Mouse (Mus musculus) neural tube, embryonic 12.5 days (tissue): ENCODE results near the gene Tspan9. TPM values are rescaled to one million over a fixed set of nuclear protein-coding genes. Genes with fewer than 3 reads are reported as not detected.

Source experiments
- ATAC-seq: fragments of 200-750 bp; cut with Nextera tagmentation; 2 replicates; pipeline ENCODE4 v1.8.0; 2017; ENCODE audit warnings: low read depth, mild to moderate bottlenecking, moderate TSS enrichment, moderate library complexity; ENCODE audit not compliant: low FRiP score
- H3K27ac ChIP-seq: fragments of 300-500 bp; sonication (generic); 2 replicates; pipeline ENCODE4 v1.5.1; 2016
- H3K27me3 ChIP-seq: fragments of 300-500 bp; sonication (generic); replicated peaks from 2 replicates; pipeline ENCODE4 v1.6.1; 2016; ENCODE audit warnings: mild to moderate bottlenecking
- H3K36me3 ChIP-seq: fragments of 300-500 bp; sonication (generic); 2 replicates; pipeline ENCODE4 v1.6.1; 2016; ENCODE audit warnings: mild to moderate bottlenecking
- H3K4me1 ChIP-seq: fragments of 300-500 bp; sonication (generic); 2 replicates; pipeline ENCODE4 v1.6.1; 2016
- H3K4me2 ChIP-seq: fragments of 300-500 bp; sonication (generic); replicated peaks from 2 replicates; pipeline ENCODE4 v1.6.1; 2016; ENCODE audit warnings: mild to moderate bottlenecking
- H3K4me3 ChIP-seq: fragments of 300-500 bp; sonication (generic); 2 replicates; pipeline ENCODE4 v1.5.1; 2016
- H3K9ac ChIP-seq: fragments of 300-500 bp; sonication (generic); 2 replicates; pipeline ENCODE4 v1.6.1; 2016; ENCODE audit warnings: mild to moderate bottlenecking
- H3K9me3 ChIP-seq: fragments of 300-500 bp; sonication (generic); 2 replicates; pipeline ENCODE4 v1.6.1; 2016; ENCODE audit warnings: mild to moderate bottlenecking
- WGBS: fragments of 180-500 bp; shearing (Covaris S2); methylation state at CpG from one replicate; pipeline ENCODE4 v1.1.7; 2016; 5-methylcytosine and 5-hydroxymethylcytosine counted together
- microRNA-seq: library from miRNA; unstranded; fragments of <30 nt; microRNA quantifications from one replicate; pipeline ENCODE4, GENCODE M21; 2017
- polyA plus RNA-seq: library from polyadenylated mRNA; unstranded; fragments of >200 nt; fragmentation: Nextera tagmentation; extraction: Ambion mirVana; gene quantifications from 2 replicates; pipeline ENCODE4 v1.2.1, GENCODE M21; 2016

Tspan9 gene
- polyA plus RNA-seq, 1 experiment from 2014 or later, result 58.4 TPM

- Histone ChIP-seq H3K36me3 (peaks cover 23% of the 10 kb centered on the region), H3K4me1 (no peaks in the 10 kb centered on the region; the same call in 1 of the 2 replicates), H3K27me3 (no peaks in the 10 kb centered on the region), H3K9ac (no peak overlapping the region), H3K4me3 (no peak overlapping the region), H3K27ac (no peak overlapping the region), H3K9me3 (peaks cover 6% of the 10 kb centered on the region; the same call in 1 of the 2 replicates), H3K4me2 (no peak overlapping the region)
- WGBS, result 75% methylated on average over 3 of the region's 3 CpGs
- no peak for ATAC-seq
Observed at GRCm38 (mm10) chr6:127916993-127917392, 226.4 kb downstream of the Tspan9 start.

DNA sequence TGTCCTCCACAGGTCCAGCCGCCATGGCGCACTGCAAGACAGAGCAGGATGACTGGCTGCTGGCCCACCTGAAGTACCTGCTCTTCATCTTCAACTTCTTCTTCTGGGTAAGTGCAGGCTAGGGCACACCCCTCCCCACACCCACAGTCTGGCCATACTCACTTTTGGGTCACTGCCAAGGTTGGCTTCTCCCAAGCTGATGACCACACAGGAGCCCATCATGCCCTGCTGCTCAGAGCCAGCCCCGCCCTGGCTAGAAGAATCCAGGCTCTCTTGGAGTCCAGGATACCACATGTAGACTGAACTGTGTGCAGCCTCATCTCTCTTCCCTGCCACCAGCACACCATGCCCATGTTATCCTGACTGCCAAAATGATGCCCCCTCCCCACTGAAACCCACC lies 230.5 kb downstream of the Tspan9 start:
- ATAC-seq, result no peak

DNA sequence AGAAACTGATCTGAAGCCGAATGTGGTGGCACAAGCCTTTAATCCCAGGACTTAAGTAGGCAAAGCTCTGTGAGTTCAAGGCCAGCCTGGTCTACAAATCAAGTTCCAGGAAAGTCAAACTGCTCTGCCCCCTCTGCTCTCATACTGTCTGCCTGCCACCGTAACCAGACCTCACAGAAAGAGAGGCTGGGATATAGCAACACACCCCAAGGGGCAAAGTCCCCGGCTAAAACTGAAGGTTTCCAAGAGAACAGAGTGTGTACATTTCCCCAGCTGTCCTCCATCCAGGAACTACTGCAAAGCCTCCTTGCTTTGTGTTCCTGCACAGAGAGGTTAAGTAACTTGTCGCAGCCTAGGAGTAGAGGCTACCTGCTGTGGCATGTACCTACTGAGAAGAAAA lies 231.7 kb downstream of the Tspan9 start:
- 71% methylated on average over 4 of the region's 4 CpGs for WGBS

More for the DNA sequence above, 230.5 kb downstream of the Tspan9 start:
- Histone ChIP-seq H3K9ac (no peak overlapping the region), H3K9me3 (peaks cover 6% of the 10 kb centered on the region; the same call in 1 of the 2 replicates), H3K36me3 (peaks cover 23% of the 10 kb centered on the region), H3K27ac (no peak overlapping the region), H3K4me1 (no peaks in the 10 kb centered on the region; the same call in 1 of the 2 replicates), H3K27me3 (no peaks in the 10 kb centered on the region), H3K4me3 (no peak overlapping the region), H3K4me2 (no peak overlapping the region)
- WGBS, result 90% methylated on average over 3 of the region's 3 CpGs

More for the DNA sequence above, 231.7 kb downstream of the Tspan9 start:
- no peaks in the 10 kb centered on the region; the same call in 1 of the 2 replicates for H3K4me1 ChIP-seq
- ATAC-seq, result no peak
- H3K27ac ChIP-seq, result no peak overlapping the region
- peaks cover 6% of the 10 kb centered on the region; the same call in 1 of the 2 replicates for H3K9me3 ChIP-seq
- H3K4me2 ChIP-seq, result no peak overlapping the region
- H3K27me3 ChIP-seq, result no peaks in the 10 kb centered on the region
- H3K36me3 ChIP-seq, result peaks cover 21% of the 10 kb centered on the region
- no peak overlapping the region for H3K4me3 ChIP-seq
- H3K9ac ChIP-seq, result no peak overlapping the region

Small RNA genes lying within 50 kb of the gene (microRNA-seq; reads per million reads assigned to microRNA genes)
- not detected for gene Gm26338

Other genes starting within 250 kb of the Tspan9 start
- 1.6 TPM in 2 replicates for gene Tead4, start 157.2 kb upstream of the Tspan9 start, polyA plus RNA-seq
- gene Tulp3, start 212.3 kb upstream of the Tspan9 start, polyA plus RNA-seq, result 18.9 and 20.5 TPM in 2 replicates
- gene Rhno1, start 219.3 kb upstream of the Tspan9 start, polyA plus RNA-seq, result 147 and 154 TPM in 2 replicates
- gene Foxm1, start 219.4 kb upstream of the Tspan9 start, polyA plus RNA-seq, result 32.0 and 36.8 TPM in 2 replicates
- 0.17 and 0.34 TPM in 2 replicates for gene Tex52, start 231.9 kb upstream of the Tspan9 start, polyA plus RNA-seq
- not detected in 2 replicates for gene Gm44596, start 231.9 kb upstream of the Tspan9 start, polyA plus RNA-seq